Mouse (Mus musculus) left cerebral cortex, adult 18-20 months (tissue): Measurements from ENCODE around the gene Dcaf4. TPM values are rescaled to one million over a fixed set of nuclear protein-coding genes. Genes with fewer than 3 reads are reported as not detected.

Experiments used
- DNase-seq, 2 experiments: peaks; one replicate each; pipeline ENCODE4 v3.0.0; 2021 to 2022; ENCODE audit warnings: low spot score in 2 of 2, mixed read lengths in 1 of 2
- total RNA-seq, 2 experiments: library from RNA; stranded (reverse); gene quantifications; 2 replicates each; pipeline ENCODE4 v1.2.3; 2021

Gene Dcaf4
- total RNA-seq, 2 experiments from 2014 or later, result 25.9 to 27.0 TPM

DNA sequence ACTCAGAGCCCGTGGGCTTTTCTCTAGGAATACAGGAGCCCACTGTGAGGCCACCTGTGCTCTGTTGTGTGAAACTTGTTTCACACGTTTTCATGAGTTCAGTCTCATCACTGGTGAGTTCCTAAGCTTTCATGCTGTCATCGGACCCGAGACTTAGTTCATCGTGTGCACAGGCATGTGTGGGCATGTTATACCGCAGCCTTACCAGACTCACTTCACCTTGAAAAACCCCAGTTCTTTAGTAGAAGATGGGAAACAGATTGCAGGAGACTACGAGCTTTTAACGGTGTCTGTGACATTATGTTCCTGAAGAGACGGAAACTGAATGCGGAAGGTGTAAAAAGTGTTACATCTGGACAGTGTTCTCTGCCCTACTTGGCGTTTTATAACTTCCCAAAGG, 15.2 kb downstream of the Dcaf4 start:
- no peak for DNase-seq

DNA sequence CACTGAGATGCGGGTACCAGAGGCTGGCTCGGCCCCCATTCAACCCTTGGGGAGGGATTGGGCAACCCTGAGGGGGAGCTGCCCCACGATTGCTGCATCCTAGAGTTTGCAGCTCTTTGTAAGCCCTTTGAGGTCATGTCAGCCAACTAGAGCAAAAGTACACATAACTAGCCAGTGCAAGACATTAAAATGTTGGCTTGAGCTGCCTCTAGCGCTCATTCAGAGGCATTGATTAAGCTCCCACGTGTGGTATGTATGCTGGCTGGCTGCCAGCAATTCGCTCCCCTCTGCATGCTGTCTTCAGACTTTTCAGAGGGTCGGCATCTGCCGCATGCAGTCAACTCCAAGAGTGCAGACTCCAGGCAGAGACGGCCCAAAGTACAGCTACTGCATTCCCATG, 15.8 kb downstream of the Dcaf4 start:
- DNase-seq, result no peak

DNA sequence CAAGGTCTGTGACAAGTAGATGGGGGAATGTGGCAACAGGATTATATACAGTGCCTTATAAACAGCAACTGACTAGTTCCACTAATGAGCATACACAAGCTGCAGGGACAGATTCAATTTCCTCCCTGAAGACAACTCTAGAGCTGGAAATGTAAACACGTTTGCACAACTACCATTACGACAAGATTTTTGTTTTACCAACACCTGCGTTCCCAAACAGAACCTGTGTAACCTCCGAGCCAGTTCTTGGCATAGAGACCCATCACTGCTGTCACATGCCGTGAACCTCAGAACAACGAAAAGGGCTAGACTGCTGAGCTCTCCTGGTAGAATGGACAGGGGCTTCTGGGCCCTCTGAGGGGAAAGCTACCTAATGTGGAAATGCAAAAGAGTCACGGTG, 23.7 kb downstream of the Dcaf4 start:
- DNase-seq, result no peak

DNA sequence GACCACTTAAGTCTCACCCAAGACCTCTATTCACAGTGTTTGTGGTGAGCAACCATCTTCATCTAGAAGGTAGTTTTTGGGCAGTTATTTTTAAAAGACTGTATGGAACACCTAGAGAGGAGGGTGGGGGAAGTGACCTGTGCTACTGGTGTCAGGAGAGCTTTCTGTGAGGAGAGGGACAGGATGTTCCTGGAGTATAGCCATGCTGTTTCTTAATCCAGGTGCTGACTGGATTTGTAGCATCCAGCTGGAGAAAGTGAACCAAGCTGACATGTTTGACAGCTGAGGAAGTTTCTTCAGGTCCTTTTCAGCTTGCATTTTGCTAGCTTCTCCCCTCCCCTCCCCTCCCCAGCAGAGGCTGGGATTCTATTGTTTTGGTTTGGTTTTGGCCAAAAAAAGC, 24.5 kb downstream of the Dcaf4 start:
- DNase-seq, result no peak

DNA sequence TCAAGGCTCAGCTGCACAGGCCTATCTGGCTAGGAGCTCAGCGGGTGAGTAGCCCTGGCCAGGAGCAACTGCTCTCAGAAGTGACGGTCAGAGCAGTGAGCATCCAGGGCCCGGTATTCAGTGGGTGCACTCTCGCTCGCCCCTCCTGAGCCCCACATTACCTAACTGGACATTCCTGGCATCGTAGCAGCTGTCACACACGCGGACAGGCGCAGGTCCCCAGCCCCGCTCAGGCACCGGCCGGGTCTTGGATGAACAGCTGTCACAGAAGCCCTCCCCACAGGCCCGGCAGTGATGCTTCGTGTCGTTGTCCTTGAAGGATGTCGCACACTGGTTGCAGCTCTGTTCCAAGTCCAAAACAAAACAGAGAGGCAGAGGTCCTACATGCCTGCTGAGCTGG, 31.0 kb downstream of the Dcaf4 start:
- DNase-seq, result no peak

DNA sequence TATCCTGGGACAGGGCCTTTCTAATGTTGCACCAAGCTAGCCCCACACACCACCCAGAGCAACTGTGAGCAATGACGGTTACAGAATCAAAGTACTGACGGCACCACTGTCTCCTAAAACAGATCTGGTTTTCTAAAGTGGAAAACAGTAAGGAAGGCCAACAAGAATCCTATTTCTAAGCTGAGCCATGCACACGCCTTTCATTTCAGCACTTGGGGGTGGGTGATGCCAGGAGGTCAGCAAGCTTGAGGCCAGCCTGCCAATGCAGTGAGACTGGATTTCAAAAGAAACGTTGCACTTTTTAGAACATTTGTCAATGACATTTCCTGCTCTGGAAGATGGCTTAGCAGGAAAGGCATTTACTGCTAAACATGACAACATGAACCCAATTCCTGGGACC, 33.5 kb downstream of the Dcaf4 start:
- no peak for DNase-seq

DNA sequence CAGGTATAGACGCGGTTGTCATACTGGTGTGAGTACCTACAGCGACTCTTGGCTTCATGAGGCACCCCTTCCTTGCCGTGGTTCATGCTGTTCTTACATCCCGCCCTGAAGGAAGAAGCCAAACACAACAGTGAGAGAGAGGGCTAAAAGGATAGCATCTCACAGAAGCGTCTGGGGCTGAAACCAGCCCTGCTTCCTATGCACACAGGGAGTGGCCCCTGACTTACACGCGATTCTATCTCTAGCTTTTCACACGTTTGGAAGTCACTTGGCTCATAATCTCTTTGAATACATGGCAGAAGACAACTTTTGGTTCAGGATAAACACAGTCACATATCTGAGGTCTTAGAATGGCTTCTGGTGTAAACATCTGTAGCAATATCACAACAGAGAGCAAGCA, 35.3 kb downstream of the Dcaf4 start:
- no peak for DNase-seq

DNA sequence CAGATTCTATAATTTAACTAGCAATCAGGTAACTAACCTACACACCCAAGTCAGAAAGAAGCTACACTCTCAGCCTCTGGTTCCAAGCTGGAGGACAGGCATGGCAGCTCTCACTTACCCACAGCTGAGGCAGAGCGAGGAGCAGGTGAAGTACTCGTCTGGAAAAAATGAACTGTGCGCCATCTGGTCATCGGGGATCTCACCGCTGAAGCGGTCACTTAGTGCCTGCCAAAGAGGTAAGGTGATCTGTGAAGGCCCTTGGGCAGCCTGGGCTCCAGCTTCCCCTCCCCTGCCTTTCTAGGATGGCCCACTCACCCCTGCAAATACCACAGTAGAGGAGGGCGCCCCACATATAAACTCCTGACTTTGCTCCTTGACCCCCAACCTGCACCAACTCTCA, 38.2 kb downstream of the Dcaf4 start:
- no peak for DNase-seq

DNA sequence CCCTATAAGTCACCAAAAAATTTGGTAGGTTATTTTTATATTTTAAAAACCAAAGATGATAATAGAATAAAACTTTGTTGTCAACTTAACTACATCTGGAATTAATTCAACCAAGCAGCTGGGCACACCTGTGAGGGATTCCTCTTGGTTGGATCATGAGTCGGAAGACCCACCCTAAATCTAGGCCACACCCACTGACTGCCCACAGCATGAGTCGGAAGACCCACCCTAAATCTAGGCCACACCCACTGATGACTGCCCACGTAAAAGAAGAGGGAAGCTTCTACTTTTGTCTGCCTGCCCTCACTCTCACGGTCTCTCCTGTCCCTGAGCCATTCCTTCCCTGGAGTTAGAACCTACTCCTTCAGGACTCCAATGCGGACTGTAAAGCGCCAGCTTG, 39.9 kb downstream of the Dcaf4 start:
- DNase-seq, result no peak

DNA sequence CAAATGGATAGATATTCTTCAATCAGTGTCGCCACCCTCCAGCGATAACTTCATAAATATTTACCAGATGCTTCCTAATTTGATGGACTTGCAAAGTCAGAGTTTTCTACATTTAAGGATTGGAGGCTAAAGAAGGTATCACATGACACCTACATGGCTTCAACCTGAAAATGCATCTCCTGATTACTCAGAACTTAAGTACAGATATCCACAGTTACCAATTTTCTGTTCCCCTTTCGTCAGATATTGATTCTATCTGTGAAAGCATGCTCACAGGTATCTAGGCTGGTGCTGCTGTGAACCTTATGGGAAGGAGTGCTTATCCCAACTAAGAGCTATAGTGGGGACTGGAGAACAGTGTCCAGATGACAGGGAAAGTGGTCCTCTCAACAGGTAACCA, 42.3 kb downstream of the Dcaf4 start:
- DNase-seq, result no peak

DNA sequence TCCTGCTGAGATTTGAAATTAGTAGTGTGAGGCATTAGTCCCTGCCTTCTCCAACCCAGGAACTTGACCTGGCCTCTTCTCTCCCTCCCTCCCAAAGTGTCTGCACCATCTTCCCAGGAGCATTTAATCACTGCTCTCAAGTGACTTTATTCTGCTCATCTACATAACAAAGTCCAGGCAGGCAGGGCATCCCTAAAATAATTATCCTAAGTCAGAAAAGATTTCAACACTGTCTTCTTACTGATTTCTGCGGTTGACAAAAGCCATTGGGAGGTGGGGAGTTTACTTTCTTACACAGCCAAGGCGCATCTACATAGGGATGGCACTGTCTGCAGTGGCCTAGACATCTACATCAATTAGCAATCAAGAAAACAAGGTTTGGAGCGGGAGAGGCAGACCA, 49.6 kb downstream of the Dcaf4 start:
- no peak for DNase-seq

DNA sequence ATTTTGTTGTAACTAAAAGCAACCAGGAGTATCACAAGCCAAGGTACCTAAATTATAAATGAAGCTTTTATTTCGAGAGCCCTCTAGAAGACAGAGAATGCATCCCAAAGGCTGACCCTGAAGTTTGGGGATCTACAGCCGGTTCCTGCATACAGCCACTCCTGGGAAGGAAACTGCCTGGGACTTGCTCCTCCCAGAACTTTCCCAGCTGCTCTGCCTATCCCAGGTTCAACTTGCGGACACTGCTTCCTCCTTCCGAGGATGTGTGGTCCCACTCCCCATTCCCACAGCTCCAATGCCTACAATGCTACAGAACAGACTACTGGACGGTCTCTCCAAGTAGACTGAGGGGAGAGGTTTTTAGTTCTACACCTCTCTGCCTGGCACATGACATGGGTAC, 52.5 kb downstream of the Dcaf4 start:
- DNase-seq, result no peak

DNA sequence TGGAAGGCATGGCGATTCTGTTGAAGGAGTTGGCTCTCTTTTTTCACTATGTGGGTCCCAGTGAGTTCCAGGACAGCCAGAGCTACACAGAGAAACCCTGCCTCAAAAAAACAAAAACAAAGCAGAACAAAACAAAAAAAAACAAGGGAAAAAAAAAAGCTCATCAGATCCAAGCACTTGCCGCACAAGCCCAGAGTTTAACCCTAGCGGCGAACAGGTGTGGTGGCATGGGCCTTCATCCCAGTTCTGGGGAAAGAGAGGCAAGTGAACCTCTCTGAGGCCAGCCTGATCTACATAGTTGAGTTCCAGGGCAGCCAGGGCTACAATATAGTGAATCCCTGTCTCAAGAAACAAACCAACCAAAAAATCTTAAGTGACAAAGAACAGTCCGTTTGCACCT, 57.2 kb downstream of the Dcaf4 start:
- DNase-seq, result no peak

DNA sequence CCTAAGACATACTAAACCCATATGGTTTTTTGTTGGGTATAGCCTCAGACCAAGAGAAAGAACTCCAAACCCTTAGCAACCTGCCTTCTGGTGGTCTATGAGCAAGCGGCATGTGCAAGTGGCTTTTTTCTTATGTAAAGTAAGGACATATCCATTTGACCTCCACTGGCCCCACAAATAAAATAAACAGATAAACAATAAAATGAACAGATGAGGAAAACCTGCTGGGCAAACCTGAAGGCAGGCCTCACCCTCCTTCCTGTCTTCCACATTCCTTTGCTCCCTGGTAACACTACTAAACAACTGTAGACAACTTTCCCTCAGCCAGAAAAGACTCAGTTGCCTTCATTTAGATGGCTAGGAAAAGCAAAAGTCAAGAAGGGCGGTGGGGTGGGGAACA, 58.1 kb downstream of the Dcaf4 start:
- DNase-seq, result no peak

DNA sequence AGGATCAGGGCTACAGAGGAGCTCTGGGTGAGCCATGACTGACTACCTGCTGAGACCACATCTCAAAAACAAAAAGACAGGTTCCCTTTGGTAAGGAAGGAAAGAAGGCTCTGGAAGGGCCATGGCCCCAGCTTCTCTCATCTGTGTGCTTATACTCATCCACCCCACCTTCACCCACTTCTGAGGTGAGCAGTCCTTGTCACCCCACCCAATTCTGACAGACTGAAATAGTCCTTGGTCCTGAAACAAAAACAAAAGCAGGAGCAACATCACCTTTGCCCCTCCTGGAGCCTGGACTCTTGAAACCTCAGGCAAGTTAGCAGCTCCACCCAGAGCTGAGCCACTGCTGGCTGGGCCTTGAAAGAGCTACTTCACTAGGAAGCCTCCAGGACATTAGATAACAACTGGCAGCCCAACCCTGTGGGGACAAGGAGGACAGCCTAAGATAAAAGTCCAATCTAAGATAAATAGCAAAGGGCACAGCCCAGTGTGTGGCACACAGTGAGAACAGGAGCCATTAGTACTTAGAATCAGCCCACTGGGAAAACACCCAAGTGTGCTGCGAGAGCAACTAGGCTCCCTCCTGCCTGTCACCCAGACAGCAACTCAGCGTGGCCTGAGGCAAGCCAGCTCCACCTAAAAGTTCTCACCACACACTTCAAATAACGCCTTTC, 58.8 kb downstream of the Dcaf4 start:
- no peak for DNase-seq

DNA sequence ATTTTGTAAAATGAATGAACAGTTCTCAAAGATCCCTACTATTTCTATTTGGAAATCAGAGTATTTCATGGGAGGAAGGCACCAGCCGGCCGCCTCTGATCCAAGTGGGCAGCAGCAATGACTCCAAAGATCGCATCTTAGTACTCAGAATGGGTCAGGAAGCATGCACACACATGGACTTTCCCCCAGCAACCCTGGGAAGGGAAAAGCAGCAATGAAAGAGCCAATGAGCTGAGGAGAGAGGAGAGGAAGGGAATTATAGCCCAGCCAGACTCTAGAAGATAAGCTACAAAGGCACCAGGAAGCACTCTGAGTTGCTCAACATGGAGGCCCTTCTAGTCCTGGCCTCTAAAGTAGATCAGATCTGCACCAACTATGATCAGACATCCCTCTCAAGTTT, 60.0 kb downstream of the Dcaf4 start:
- no peak for DNase-seq

DNA sequence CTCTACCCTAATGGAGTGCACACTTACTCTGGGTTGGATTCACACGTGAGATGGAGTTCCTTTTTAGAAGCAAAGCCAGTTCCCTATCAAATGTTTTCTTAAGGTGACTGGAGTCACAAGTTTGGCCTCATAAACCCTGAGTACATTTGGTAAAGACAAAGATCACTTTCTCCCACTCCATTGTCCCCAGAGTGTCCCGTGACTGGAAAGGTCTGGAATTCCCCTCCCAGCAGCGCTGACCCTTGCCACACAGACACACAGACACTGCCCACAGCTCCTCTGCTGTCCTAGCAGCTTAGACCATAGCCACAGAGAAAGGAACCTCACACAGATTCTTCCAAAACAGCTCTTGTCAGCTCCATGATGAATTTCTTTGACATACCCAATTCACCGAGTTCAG, 61.8 kb downstream of the Dcaf4 start:
- no peak for DNase-seq

DNA sequence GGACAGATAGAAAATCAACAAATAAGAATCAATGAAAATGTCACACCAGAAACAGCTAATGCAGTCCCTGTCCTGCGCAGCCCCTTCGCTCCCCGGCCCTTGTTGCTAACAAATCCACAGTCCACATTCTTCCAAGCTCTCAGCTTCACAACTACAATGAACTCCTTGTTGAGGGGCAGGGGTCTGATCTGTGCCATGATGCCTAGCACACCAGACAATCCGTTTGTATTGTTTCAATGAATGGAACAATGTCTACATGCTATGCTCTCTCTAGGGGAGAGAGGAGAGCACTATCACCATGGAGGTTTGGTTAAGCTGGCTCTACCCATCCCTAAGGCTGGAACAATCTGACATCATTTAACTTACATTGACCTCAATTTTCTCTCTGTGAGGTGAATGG, 62.5 kb downstream of the Dcaf4 start:
- no peak for DNase-seq

DNA sequence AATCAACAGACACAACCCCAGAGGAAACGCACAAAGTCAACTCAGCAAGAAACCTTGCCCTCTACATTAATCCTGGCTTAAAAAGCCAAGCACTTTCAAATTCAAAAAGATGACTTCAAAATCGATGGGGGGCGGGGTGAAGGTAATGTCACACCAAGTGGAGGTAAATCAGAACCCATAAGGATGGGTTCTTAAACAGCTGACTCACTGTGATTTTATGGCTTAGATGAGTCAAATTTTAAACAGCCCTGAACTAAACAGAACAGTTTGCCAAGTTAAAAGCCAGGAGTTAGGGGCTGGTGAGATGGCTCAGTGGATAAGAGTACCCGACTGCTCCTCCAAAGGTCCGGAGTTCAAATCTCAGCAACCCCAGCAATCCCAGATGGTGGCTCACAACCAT, 66.4 kb downstream of the Dcaf4 start:
- DNase-seq, result no peak

Other genes starting within 250 kb of the Dcaf4 start
- gene Dpf3, start 32.8 kb upstream of the Dcaf4 start, total RNA-seq, result 1 to 10 TPM; 4.9 to 5.6 TPM
- 10 to 100 TPM; 42.7 to 46.6 TPM for gene Zfyve1, start 76.8 kb downstream of the Dcaf4 start, total RNA-seq
- gene Rbm25, start 110.8 kb downstream of the Dcaf4 start, total RNA-seq, result 100 to 1,000 TPM; 101 TPM
- gene Psen1, start 167.7 kb downstream of the Dcaf4 start, total RNA-seq, result 10 to 100 TPM; 59.4 to 72.0 TPM
- gene Papln, start 243.2 kb downstream of the Dcaf4 start, total RNA-seq, result 1 to 10 TPM; 8.5 to 8.9 TPM